Mouse (Mus musculus) CD8-positive naive resting alpha-beta T cell, adult 2 months (primary cell): ENCODE measurements around the gene Tmem245.
A peak's percentile ranks its signal among the peaks of the same experiment; 100 is the strongest.

Source experiments
- DNase-seq, 2 experiments: peaks; one replicate each; pipeline ENCODE4 v3.0.0; 2022; ENCODE audit warnings: low read depth in 2 of 2, low spot score in 2 of 2

Gene Tmem245

GRCm38 (mm10) chr4:56865971-56866370, 81.3 kb downstream of the Tmem245 start:
- no peak for DNase-seq

DNA sequence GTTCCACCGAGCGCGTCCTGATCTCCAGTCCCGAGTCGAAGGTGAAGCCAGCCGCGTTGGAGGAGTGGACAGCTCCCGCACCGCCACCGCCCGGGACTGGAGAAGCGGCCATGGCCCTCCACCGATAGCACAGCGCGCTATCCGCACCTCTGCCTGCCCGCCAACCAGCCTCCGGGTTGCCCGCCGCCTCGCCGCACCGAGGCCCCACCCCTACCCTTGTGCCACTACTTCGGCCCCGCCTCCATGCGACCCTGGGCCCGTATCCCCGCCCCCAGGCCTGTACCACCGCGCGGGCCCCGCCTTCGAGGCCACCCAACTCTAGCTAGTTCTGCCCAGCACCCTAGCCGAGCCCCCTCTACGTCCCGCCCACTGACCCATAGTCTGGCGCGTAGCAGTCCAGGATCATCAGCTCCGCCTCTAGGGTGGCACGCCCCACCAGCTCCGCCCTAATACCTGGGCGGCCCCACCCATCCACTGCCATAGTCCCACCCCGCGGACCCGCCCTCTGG, 82.2 kb downstream of the Tmem245 start, which contains the start of gene Ctnnal1:
Gene Ctnnal1, minus strand, starts transcription at position 186 of the 509 bp plus-strand sequence.
- peak; percentile 60 to 64 for DNase-seq

- DNase-seq, result peak; percentile 2
Observed at GRCm38 (mm10) chr4:56864417-56865001, 82.7 kb downstream of the Tmem245 start.

GRCm38 (mm10) chr4:56864016-56864415, 83.2 kb downstream of the Tmem245 start:
- no peak for DNase-seq

GRCm38 (mm10) chr4:56861551-56861950, 85.7 kb downstream of the Tmem245 start:
- DNase-seq, result no peak

- DNase-seq, result no peak
Observed at GRCm38 (mm10) chr4:56858733-56859132, 88.5 kb downstream of the Tmem245 start.

DNA sequence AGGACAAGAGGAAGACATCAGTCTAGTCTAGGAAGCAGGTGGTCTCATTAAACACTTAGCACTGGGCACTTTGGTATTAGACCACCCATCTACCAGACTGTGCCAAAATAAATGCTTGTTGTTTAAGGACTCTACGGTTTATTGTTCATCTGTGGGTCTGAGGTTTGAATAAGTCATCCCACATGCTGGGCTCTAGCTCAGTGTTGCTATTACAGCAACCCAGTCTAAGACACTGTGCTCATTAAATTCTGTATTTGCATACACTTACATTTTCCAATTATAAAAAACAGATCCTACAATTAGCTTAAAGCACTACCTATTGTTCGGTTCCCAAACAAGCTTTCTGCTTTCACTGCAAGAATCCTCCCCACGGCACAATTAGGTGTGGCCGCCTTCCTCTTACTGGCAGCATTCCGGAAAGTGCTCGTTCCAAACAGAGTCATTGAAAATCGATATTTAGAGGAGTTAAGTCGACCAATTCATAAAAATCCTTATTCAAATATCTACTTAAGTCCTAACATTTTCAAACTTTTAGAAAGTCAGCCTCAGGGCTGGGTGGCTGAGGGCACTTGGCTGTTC, 90.8 kb downstream of the Tmem245 start:
- no peak for DNase-seq

GRCm38 (mm10) chr4:56855935-56856334, 91.3 kb downstream of the Tmem245 start:
- DNase-seq, result no peak

GRCm38 (mm10) chr4:56850724-56851123, 96.5 kb downstream of the Tmem245 start:
- DNase-seq, result no peak

- DNase-seq, result no peak
Observed at GRCm38 (mm10) chr4:56848044-56848443, 99.2 kb downstream of the Tmem245 start.

DNA sequence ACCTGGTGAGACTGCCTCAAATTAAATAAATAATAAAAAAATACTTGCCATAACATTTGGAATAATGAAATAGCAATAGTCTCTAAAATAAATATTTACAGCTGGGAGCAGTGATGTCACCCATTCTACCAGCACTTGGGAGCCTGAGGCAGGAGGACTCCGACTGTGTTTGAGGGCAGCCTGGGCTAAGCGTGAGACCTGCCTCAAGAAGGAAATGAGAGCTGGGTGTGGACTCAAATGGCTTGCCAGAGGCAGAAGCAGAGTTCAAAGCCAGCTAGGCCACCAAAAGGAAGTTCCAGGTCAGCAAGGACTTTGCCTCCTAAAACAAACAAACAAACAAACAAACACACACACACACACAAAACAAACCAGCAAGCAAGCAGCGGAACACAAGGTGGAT, 99.8 kb downstream of the Tmem245 start:
- DNase-seq, result no peak

DNA sequence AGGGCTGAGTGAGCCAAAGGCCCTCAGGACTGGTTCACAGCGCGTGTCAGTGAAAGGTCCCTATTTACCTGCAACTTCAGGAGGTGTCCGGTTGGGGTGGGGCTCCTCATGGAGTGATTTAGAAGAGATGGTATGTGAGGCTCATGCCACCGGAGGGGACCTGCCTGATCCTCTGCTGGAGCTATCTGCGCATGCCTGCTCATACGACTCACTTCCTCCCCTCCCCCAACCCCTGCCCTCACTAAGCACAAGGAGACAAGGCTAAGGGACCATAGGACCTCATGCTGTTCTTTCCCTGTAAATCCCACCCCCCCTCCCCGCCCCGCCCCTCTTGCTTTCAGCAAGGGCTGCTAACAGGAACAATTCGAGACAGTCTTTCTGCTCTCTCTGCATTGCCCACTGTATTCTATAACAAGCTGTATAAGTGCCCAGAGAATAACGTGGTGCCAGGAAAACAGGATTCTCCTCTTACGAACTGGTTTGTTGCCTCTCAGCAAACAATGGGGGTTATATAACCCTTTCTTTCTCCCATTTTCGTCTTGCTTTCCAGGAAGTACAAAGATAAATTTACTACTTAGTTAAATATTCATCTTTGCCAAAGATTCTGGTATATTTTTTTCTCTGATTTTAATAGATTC, 101.2 kb downstream of the Tmem245 start:
- DNase-seq, result no peak

GRCm38 (mm10) chr4:56844911-56845310, 102.3 kb downstream of the Tmem245 start:
- no peak for DNase-seq

DNA sequence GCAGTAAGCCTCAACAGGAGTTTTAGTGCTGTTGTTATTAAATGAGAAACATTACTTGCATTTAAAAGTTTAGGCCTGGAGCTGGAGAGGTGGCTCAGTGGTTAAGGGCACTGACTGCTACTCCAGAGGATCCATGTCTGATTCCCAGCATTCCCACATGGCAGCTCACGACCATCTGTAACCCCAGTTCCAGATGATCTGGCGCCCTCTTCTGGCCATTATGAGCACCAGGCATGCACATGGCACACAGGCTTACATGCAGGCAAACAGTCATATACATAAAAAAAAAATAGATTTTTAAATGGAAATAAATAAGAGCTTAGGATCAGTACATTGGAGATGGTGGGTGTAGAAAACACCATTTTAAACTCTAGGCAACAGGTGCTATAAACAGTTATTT, 103.3 kb downstream of the Tmem245 start:
- DNase-seq, result no peak

GRCm38 (mm10) chr4:56842501-56842900, 104.7 kb downstream of the Tmem245 start:
- no peak for DNase-seq

DNA sequence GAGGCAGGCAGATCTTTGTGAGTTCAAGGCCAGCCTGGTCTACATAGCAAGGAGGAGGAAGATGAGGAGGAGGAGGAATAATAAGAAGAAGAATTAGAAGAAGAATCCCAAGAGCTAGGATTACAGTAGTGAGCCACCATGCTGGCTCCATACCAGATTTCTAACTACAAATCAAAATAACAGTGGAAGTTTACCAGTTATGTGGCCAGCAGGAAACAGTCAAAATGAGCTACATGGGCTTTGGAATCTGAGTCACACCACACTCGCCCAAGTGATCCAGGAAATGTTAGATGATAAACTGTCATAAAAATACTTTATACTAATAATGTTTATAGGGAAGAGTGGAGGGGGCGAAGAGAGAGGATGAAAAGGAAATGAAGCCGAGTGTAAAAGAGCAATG, 106.9 kb downstream of the Tmem245 start:
- DNase-seq, result no peak

DNA sequence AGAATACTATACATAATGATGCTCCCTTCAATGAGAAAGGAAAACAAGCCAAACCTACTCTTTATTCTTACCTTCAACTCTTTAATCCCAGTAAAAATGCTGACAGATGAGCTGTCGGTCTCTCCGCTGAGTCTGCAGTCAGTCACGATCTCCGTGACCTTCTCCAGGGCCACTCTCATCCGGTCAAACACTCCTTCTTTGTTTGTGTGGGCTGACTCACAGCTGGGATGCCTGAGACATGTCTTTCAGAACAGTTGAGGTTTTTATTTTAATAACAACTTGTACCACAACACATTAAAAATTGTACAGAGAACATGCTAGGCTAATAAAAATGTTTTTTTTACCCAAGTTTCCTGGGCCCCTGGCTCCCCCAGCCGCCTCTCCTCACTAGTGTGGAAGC, 109.6 kb downstream of the Tmem245 start:
- DNase-seq, result no peak

DNA sequence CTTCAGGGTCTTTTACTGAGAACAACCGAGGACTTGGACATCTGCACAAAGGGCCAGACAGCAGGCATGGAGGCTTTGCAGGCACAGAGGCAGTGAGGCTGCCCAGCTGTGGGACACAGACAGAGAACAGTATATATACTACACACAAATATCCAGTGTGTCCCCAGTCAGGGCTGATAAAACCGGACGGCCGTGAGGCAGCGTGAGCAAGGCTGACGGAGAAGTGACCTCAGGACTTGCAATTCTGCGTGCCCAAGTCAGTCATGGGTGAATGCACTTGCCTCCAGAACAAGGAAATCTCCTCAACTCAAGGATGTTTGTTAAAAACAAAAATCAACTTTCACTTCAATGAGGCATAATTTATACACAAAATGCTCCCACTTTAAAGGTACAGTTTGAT, 115.2 kb downstream of the Tmem245 start:
- DNase-seq, result no peak

DNA sequence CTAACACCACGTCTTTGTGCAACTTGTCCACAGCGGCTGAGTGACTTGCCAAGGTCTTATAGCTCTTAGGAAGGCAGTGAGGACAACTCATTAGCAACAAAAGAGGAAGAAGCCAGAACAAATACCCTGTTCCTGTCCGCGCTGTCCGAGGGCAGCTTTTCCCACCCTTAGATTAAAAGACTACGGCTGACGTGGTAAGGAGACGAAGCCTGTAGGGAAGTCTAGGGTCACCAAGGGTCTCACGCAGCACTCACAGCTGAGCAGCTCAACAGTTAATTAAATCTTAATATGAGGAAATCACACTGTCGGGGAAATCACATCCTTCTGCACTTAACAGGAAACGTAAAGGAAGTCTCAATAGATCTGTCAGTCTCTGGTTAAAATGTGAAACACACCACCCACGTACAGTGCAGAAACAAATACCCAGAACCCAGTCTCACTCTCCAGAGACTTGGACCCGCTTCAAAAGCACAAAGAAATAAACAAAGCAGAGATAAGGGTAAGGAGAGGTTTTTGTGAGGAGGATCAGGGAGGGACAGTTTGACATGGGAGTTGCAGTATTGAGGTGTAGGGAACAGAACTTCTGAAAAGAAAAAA, 116.1 kb downstream of the Tmem245 start:
- no peak for DNase-seq

DNA sequence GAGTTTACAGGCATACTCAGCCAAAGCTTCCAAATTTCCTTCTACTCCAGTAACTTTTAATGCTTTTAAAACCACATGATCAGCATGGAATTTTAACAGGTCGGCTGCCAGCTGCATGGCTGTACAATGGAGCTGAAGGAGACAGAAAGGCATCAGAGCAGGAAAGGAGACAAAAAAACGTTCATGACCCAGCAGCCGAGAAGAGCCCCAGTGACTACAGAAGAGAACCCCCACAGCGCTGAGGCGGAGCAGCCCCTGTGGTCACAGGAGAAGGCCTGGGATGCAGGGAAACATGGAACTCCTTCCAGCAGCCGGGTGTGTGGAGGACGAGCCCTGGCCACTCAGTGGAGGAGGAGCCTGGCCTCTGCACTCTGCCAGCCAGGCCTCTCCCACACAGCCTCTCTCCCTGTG, 117.7 kb downstream of the Tmem245 start:
- no peak for DNase-seq

- no peak for DNase-seq
Observed at GRCm38 (mm10) chr4:56828932-56829331, 118.3 kb downstream of the Tmem245 start.

GRCm38 (mm10) chr4:56824231-56824630, 123.0 kb downstream of the Tmem245 start:
- DNase-seq, result no peak
